Comparison of ENCODE assay signal across 22 mouse cellular contexts in the genomic region with DNA sequence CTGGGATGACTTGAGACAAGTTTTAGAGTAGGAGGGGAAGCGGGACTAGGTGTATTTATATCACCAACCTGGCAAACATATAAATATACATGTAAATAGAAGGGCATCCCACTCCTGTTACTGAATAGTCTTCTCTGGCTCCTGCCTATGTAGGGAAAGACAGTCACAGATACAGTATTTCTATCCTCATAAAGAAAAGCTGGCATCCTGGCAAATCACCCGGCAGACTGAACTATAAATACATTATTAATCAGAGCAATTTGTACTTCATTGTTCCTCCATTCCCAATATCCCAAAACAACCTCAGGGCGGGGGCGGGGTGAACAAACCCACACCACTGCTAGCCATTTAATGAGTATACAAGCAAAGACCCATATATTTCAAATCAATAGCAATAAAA. TPM values are rescaled to one million over a fixed set of nuclear protein-coding genes. Genes with fewer than 3 reads are reported as not detected.
DNase-seq lines count a peak whose midpoint lies in the region; ATAC-seq and TF ChIP-seq lines count a peak whose summit lies in the region.
"Had no signal": no experiment of that assay in that cellular context is flagged by ENCODE, and none has a peak within 500 bp of the region (broad histone marks: within the 10 kb centered on the region; RNA-seq: fewer than 3 reads in every experiment).

No protein-coding gene starts in this region.

- H3K4me1 ChIP-seq in neural tube, embryonic 12.5 days = peaks cover 24% of the 10 kb centered on the region
- peaks cover 43% of the 10 kb centered on the region for H3K4me1 ChIP-seq in midbrain, embryonic 12.5 days
- no peaks in the 10 kb centered on the region for H3K4me1 ChIP-seq in thymus, adult 2 months (replicated peaks; ENCODE audit: control insufficient read depth, insufficient read depth, low read length)

- H3K36me3 ChIP-seq in neural tube, embryonic 12.5 days = no peaks in the 10 kb centered on the region
- no peaks in the 10 kb centered on the region for H3K36me3 ChIP-seq in midbrain, embryonic 12.5 days
- no peaks in the 10 kb centered on the region for H3K36me3 ChIP-seq in thymus, adult 2 months (ENCODE audit: control insufficient read depth, insufficient read depth, low read length)
- H3K36me3 ChIP-seq: heart, embryonic 10.5 days; hindbrain, embryonic 15.5 days had no signal

- H3K27me3 ChIP-seq in neural tube, embryonic 12.5 days (replicated peaks) = no peaks in the 10 kb centered on the region
- no peaks in the 10 kb centered on the region for H3K27me3 ChIP-seq in midbrain, embryonic 12.5 days
- no peaks in the 10 kb centered on the region for H3K27me3 ChIP-seq in thymus, adult 2 months (ENCODE audit: control insufficient read depth, insufficient read depth, low read length)
- H3K27me3 ChIP-seq: hindbrain, embryonic 15.5 days had no signal

- peak; percentile 78 for DNase-seq in heart, adult 11 months
- DNase-seq in heart, adult 18-20 months = no peak
- no peak for DNase-seq in neural tube, embryonic 10.5 days (ENCODE audit: extremely low spot score, low spot score)
- no peak for DNase-seq in thymus, adult 2 months
- DNase-seq in urinary bladder, adult 18-20 months (ENCODE audit: low spot score in 2 of 2) = no peak
- DNase-seq: adrenal gland, postnatal 25 days; cerebellum, adult 11 months; cerebellum, postnatal 14 days; embryo, embryonic 11 days; gastrocnemius, postnatal 36 days; kidney, adult 18-20 months; kidney, postnatal 14 days; lung, adult 18-20 months; lung, postnatal 14 days; right cerebral cortex, postnatal 4 days; thymus, postnatal 14 days had no signal

- no peak for TF ChIP-seq CTCF in thymus, adult 2 months (IDR thresholded peaks at IDR 0.05; ENCODE audit: borderline replicate concordance, control insufficient read depth, extremely low read depth, insufficient read depth, low read length, poor library complexity)

- 75% methylated on average over 4 of the region's 4 CpGs for WGBS in neural tube, embryonic 12.5 days
- WGBS in midbrain, embryonic 12.5 days = 78% methylated on average over 4 of the region's 4 CpGs
- 98% methylated on average over 4 of the region's 4 CpGs for WGBS in thymus, adult 2 months

- H3K4me2 ChIP-seq in neural tube, embryonic 12.5 days (replicated peaks) = peak overlapping the region; percentile 44; the same call in 1 of the 2 replicates
- no peak overlapping the region for H3K4me2 ChIP-seq in midbrain, embryonic 12.5 days (replicated peaks)
- H3K4me2 ChIP-seq: liver, embryonic 11.5 days had no signal

- TF ChIP-seq POLR2A in thymus, adult 2 months (IDR thresholded peaks at IDR 0.05; ENCODE audit: control insufficient read depth, extremely low read depth, insufficient read depth, low read length, poor library complexity) = no peak

- 0 out of 2 replicates have a peak overlapping the region, but pooled peaks have one; percentile 17 for H3K27ac ChIP-seq in neural tube, embryonic 12.5 days
- peak overlapping the region; percentile 81 for H3K27ac ChIP-seq in midbrain, embryonic 12.5 days (replicated peaks)
- no peak overlapping the region for H3K27ac ChIP-seq in thymus, adult 2 months (ENCODE audit: control insufficient read depth, insufficient read depth, low read length)
- H3K27ac ChIP-seq: stomach, postnatal 0 days had no signal

- no peak overlapping the region for H3K4me3 ChIP-seq in neural tube, embryonic 12.5 days
- no peak overlapping the region for H3K4me3 ChIP-seq in midbrain, embryonic 12.5 days
- H3K4me3 ChIP-seq in thymus, adult 2 months (ENCODE audit: control insufficient read depth, insufficient read depth, low read length) = no peak overlapping the region
- H3K4me3 ChIP-seq: heart, embryonic 10.5 days; hindbrain, embryonic 15.5 days had no signal

- no peak for ATAC-seq in neural tube, embryonic 12.5 days (ENCODE audit: low FRiP score, low read depth)
- ATAC-seq in midbrain, embryonic 12.5 days (ENCODE audit: low FRiP score, low read depth) = no peak

- H3K9me3 ChIP-seq in neural tube, embryonic 12.5 days = no peaks in the 10 kb centered on the region
- H3K9me3 ChIP-seq in midbrain, embryonic 12.5 days = no peaks in the 10 kb centered on the region
- H3K9me3 ChIP-seq: heart, embryonic 10.5 days; hindbrain, embryonic 15.5 days had no signal

- no peak overlapping the region for H3K9ac ChIP-seq in neural tube, embryonic 12.5 days
- no peak overlapping the region for H3K9ac ChIP-seq in midbrain, embryonic 12.5 days (replicated peaks)
- H3K9ac ChIP-seq: hindbrain, embryonic 15.5 days had no signal

RNA-seq across cellular contexts. Expression of gene Cryzl2, which starts 19.3 kb away (rescaled TPM):
- total RNA-seq in heart, adult 18-20 months (2021) = 10 to 100 TPM; 11.7 to 13.9 TPM
- polyA plus RNA-seq in neural tube, embryonic 12.5 days (2016; fragmentation: Nextera tagmentation; extraction: Ambion mirVana) = 7.4 and 9.0 TPM in 2 replicates
- polyA plus RNA-seq in midbrain, embryonic 12.5 days (2016; fragmentation: Nextera tagmentation; extraction: Ambion mirVana) = 7.5 and 8.2 TPM in 2 replicates
- 6.6 and 8.4 TPM in 2 replicates for polyA plus RNA-seq in thymus, adult 2 months (2012; rRNA removed)

RNA-seq across cellular contexts. Expression of gene Rasal2, which starts 26.7 kb away (rescaled TPM):
- 10 to 100 TPM; 19.8 to 23.9 TPM for total RNA-seq in heart, adult 18-20 months (2021)
- polyA plus RNA-seq in neural tube, embryonic 12.5 days (2016; fragmentation: Nextera tagmentation; extraction: Ambion mirVana) = 31.8 and 32.3 TPM in 2 replicates
- 36.4 and 43.7 TPM in 2 replicates for polyA plus RNA-seq in midbrain, embryonic 12.5 days (2016; fragmentation: Nextera tagmentation; extraction: Ambion mirVana)
- 1.3 TPM in 2 replicates for polyA plus RNA-seq in thymus, adult 2 months (2012; rRNA removed)

Comparison
In these comparisons a context has a peak if more than half of its experiments do, and no peak if none do; other contexts are left out.
1. RNA of gene Rasal2, which starts 26.7 kb away (polyA plus RNA-seq): 36.4 to 43.7 TPM in midbrain, embryonic 12.5 days and 31.8 to 32.3 TPM in neural tube, embryonic 12.5 days; 1.3 TPM in thymus, adult 2 months; every median in the first group is over 10 times any median in the second.